Mouse (Mus musculus) adipose tissue, adult 10 weeks (tissue): ENCODE data around the gene Ecpas. TPM values are rescaled to one million over a fixed set of nuclear protein-coding genes. Genes with fewer than 3 reads are reported as not detected.

Source experiments
- polyA plus RNA-seq: library from polyadenylated mRNA; stranded (reverse); fragments of 350-450 nt; fragmentation: Illumina TruSeq; extraction: RNeasy Lipid Tissue Mini Kit (QIAGEN cat#74804); gene quantifications from one replicate; pipeline ENCODE4 v1.2.3, GENCODE M21; 2014; ENCODE audit warnings: low read depth, low replicate concordance

The Ecpas gene
- 44.0 TPM for polyA plus RNA-seq

GRCm38 (mm10) chr4:58912629-58913335 is at the start of gene Ecpas:
Ecpas (minus strand) TSS chr4:58912749.

GRCm38 (mm10) chr4:58943420-58944205 is 31.1 kb upstream of the Ecpas start, which contains the start of gene Zkscan16:
Zkscan16 (plus strand) TSS chr4:58943628.

DNA sequence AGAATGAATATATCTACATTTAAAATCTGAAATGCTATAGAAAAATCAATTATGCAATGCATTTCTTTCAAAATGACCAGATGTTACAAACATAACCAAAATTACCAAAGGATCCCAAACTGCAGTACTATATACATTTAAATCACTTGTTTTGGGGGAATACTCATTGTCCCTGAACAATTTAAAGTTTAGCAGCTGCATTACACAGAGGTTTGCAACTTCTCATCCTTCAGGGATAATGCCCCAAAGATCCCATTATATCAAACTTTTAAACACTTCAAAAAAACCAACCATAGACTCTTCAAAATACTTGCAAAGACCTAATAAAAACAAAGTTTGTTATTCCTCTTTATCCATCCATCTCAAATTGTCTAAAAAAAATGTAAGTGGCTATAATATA is 124.9 kb downstream of the Ecpas start, which contains the start of gene Olfr267:
Gene Olfr267, minus strand, starts transcription at position 101 of the 400 bp plus-strand sequence.

Other genes starting within 250 kb of the Ecpas start
- gene Olfr267, start 125.0 kb downstream of the Ecpas start, polyA plus RNA-seq, result not detected
- 1.3 TPM for gene Zkscan16, start 30.9 kb upstream of the Ecpas start, polyA plus RNA-seq
- 4.6 TPM for gene Ptgr1, start 74.4 kb upstream of the Ecpas start, polyA plus RNA-seq
- gene Dnajc25, start 82.3 kb upstream of the Ecpas start, polyA plus RNA-seq, result 10.7 TPM
- gene Gm20503, start 90.5 kb upstream of the Ecpas start, polyA plus RNA-seq, result not detected
- 25.2 TPM for gene Gng10, start 122.3 kb upstream of the Ecpas start, polyA plus RNA-seq
- 0.07 TPM for gene AI481877, start 226.2 kb upstream of the Ecpas start, polyA plus RNA-seq